Mouse (Mus musculus) midbrain, embryonic 14.5 days (tissue): ENCODE results near the gene Rbsn. TPM values are rescaled to one million over a fixed set of nuclear protein-coding genes. Genes with fewer than 3 reads are reported as not detected.

ENCODE experiments used
- polyA plus RNA-seq: library from polyadenylated mRNA; unstranded; fragments of >200 nt; fragmentation: Nextera tagmentation; extraction: Ambion mirVana; gene quantifications from 2 replicates; pipeline ENCODE4 v1.2.1, GENCODE M21; 2014

Gene Rbsn
- polyA plus RNA-seq, 1 experiment from 2014 or later: 28.5 TPM

Other genes starting within 250 kb of the Rbsn start
- gene Fgd5, start 236.0 kb downstream of the Rbsn start, polyA plus RNA-seq: 6.0 and 7.2 TPM in 2 replicates
- 30.1 and 35.0 TPM in 2 replicates for gene Nr2c2, start 123.5 kb downstream of the Rbsn start, polyA plus RNA-seq
- gene Mrps25, start 30.9 kb downstream of the Rbsn start, polyA plus RNA-seq: 53.0 and 60.4 TPM in 2 replicates
- 0.55 and 1.1 TPM in 2 replicates for gene Trh, start 29.7 kb upstream of the Rbsn start, polyA plus RNA-seq